Mouse (Mus musculus) G1E (cell line): ENCODE data around the gene Abhd4.

Source experiments
- CTCF ChIP-seq: IDR thresholded peaks from 2 replicates; pipeline ENCODE4 v1.5.1; 2012; ENCODE audit warnings: low read depth, low read length, inconsistent platforms, mixed read lengths
- GATA1 ChIP-seq: IDR thresholded peaks from 2 replicates; pipeline ENCODE4 v1.6.1; 2012; ENCODE audit warnings: borderline replicate concordance, low read length, inconsistent platforms, mixed read lengths
- GATA2 ChIP-seq: IDR thresholded peaks from 2 replicates; pipeline ENCODE4 v1.6.1; 2012; ENCODE audit warnings: low read depth, low read length, inconsistent platforms, borderline replicate concordance
- TAL1 ChIP-seq: conservative IDR thresholded peaks from 2 replicates; pipeline ENCODE4 v1.6.1; 2012; ENCODE audit warnings: low read depth, low read length, inconsistent platforms, mixed read lengths

- TF ChIP-seq GATA1 (no peak), CTCF (no peak), GATA2 (no peak), TAL1 (no peak)
Observed at GRCm38 (mm10) chr14:54214901-54215300, 39.1 kb upstream of the Abhd4 start.
